Mouse (Mus musculus) ES-Bruce4 (cell line): ENCODE measurements around the gene Plcb4. TPM values are rescaled to one million over a fixed set of nuclear protein-coding genes. Genes with fewer than 3 reads are reported as not detected.

Experiments used
- H3K27ac ChIP-seq: 2 replicates; pipeline ENCODE4 v1.5.1; 2012; ENCODE audit warnings: low read length, inconsistent platforms; ENCODE audit not compliant: insufficient read depth
- H3K27me3 ChIP-seq: 2 replicates; pipeline ENCODE4 v1.6.1; 2012; ENCODE audit warnings: mild to moderate bottlenecking, low read length, inconsistent platforms; ENCODE audit not compliant: control insufficient read depth, poor library complexity, insufficient read depth, severe bottlenecking
- H3K36me3 ChIP-seq: 2 replicates; pipeline ENCODE4 v1.6.1; 2012; ENCODE audit warnings: inconsistent platforms, mild to moderate bottlenecking, low read length, moderate library complexity; ENCODE audit not compliant: control insufficient read depth, poor library complexity, insufficient read depth, severe bottlenecking
- H3K4me1 ChIP-seq: one replicate; pipeline ENCODE4 v1.8.1; 2011; ENCODE audit warnings: low read length; ENCODE audit not compliant: control insufficient read depth, insufficient read depth
- H3K4me3 ChIP-seq: 2 replicates; pipeline ENCODE4 v1.5.1; 2011; ENCODE audit warnings: low read depth, mild to moderate bottlenecking, low read length
- H3K9ac ChIP-seq: 2 replicates; pipeline ENCODE4 v1.6.1; 2012; ENCODE audit warnings: low read depth, mild to moderate bottlenecking, inconsistent platforms; ENCODE audit not compliant: poor library complexity, severe bottlenecking
- H3K9me3 ChIP-seq: replicated peaks from 2 replicates; pipeline ENCODE4 v1.6.1; 2012; ENCODE audit warnings: mild to moderate bottlenecking, low read length, inconsistent platforms; ENCODE audit not compliant: control insufficient read depth, poor library complexity, insufficient read depth, severe bottlenecking
- CTCF ChIP-seq: IDR thresholded peaks from one replicate; pipeline ENCODE4 v1.8.1; 2011; ENCODE audit warnings: low read depth, low read length
- EP300 ChIP-seq: IDR thresholded peaks from 2 replicates; pipeline ENCODE4 v1.6.1; 2011; ENCODE audit warnings: low read depth, low read length; ENCODE audit not compliant: insufficient read depth
- POLR2A ChIP-seq: IDR thresholded peaks from one replicate; pipeline ENCODE4 v1.8.1; 2011; ENCODE audit warnings: low read length; ENCODE audit not compliant: insufficient read depth
- polyA plus RNA-seq: library from polyadenylated mRNA; stranded (reverse); fragments of >200 nt; gene quantifications from 2 replicates; pipeline ENCODE4 v1.2.4, GENCODE M21; 2011; ENCODE audit warnings: low read depth; ENCODE audit not compliant: missing spikeins, insufficient read depth, insufficient read length

The Plcb4 gene
- polyA plus RNA-seq, 1 experiment, result 19.3 TPM

DNA sequence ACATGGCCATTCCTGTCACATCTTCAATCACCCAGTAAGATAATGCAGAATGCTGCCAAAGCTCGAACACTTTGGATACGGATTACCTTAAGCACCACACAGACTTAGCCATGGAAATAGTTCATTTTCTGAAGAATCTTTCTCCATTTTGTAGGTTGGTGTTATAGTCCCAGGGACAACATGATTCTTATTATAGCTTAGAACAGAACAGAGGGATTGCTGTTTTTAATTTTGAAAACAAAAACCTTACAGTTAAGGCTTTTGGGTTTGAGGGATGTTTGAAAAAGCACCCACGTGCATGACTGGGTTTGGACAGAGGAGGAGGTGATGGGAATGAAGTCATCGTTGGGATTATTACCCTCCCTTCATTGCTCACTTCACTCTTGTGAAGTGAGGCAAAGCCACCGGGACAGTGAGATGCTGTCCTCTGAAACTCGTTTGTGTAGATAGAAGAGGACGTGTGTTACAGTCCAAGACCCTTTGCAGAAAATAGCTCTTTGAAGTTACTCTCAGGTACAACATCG is 18.2 kb downstream of the Plcb4 start:
- no peak overlapping the region for H3K4me3 ChIP-seq
- no peak overlapping the region for H3K27ac ChIP-seq
- H3K27me3 ChIP-seq, result no peaks in the 10 kb centered on the region
- no peaks in the 10 kb centered on the region for H3K9me3 ChIP-seq
- TF ChIP-seq CTCF (no peak), EP300 (no peak), POLR2A (no peak)
- H3K4me1 ChIP-seq, result peaks cover 2% of the 10 kb centered on the region
- no peak overlapping the region for H3K9ac ChIP-seq
- no peaks in the 10 kb centered on the region for H3K36me3 ChIP-seq

DNA sequence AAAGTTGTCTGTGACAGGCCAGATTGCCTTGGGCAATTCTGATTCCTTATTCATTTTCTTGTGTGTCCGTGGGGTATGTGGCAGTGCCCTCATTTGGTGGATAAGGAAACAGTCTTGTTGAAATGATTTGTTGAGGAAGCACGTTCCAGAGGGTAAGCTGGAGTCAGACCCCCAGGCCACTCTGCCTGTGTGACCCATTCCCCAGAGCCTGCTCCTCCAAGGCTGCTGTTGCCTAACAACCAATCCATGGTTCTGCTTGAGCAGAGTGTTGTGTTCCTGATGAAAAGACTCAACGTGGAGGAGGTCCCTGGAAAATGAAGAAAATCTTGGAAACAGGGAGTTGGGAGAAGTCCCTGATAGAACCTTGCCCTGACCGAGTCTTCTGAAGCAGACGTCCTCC is 18.8 kb downstream of the Plcb4 start:
- Histone ChIP-seq H3K9me3 (no peaks in the 10 kb centered on the region), H3K27ac (no peak overlapping the region), H3K36me3 (no peaks in the 10 kb centered on the region), H3K4me3 (no peak overlapping the region), H3K9ac (no peak overlapping the region), H3K4me1 (peaks cover 2% of the 10 kb centered on the region), H3K27me3 (no peaks in the 10 kb centered on the region)
- TF ChIP-seq EP300 (no peak), CTCF (no peak), POLR2A (no peak)

GRCm38 (mm10) chr2:135680001-135680400 is 21.2 kb downstream of the Plcb4 start:
- TF ChIP-seq EP300 (no peak), CTCF (no peak), POLR2A (no peak)
- Histone ChIP-seq H3K27me3 (no peaks in the 10 kb centered on the region), H3K36me3 (no peaks in the 10 kb centered on the region), H3K4me1 (peaks cover 2% of the 10 kb centered on the region), H3K9me3 (no peaks in the 10 kb centered on the region), H3K4me3 (no peak overlapping the region), H3K27ac (no peak overlapping the region), H3K9ac (no peak overlapping the region)

GRCm38 (mm10) chr2:135680406-135681134 is 21.8 kb downstream of the Plcb4 start:
- no peaks in the 10 kb centered on the region for H3K36me3 ChIP-seq
- H3K9ac ChIP-seq, result no peak overlapping the region
- no peak overlapping the region for H3K4me3 ChIP-seq
- H3K27ac ChIP-seq, result no peak overlapping the region
- no peak for TF ChIP-seq CTCF
- TF ChIP-seq EP300, result no peak
- TF ChIP-seq POLR2A, result no peak
- H3K27me3 ChIP-seq, result no peaks in the 10 kb centered on the region
- H3K4me1 ChIP-seq, result peaks cover 2% of the 10 kb centered on the region
- H3K9me3 ChIP-seq, result no peaks in the 10 kb centered on the region

- no peak for TF ChIP-seq CTCF
- TF ChIP-seq POLR2A, result no peak
- TF ChIP-seq EP300, result no peak
- no peak overlapping the region for H3K9ac ChIP-seq
- no peaks in the 10 kb centered on the region for H3K9me3 ChIP-seq
Observed at GRCm38 (mm10) chr2:135683684-135684440, 25.1 kb downstream of the Plcb4 start.

GRCm38 (mm10) chr2:135686692-135687091 is 27.9 kb downstream of the Plcb4 start:
- TF ChIP-seq CTCF, result no peak
- no peak for TF ChIP-seq EP300
- no peak for TF ChIP-seq POLR2A
- no peak overlapping the region for H3K27ac ChIP-seq
- H3K9me3 ChIP-seq, result no peaks in the 10 kb centered on the region
- H3K36me3 ChIP-seq, result no peaks in the 10 kb centered on the region
- no peak overlapping the region for H3K9ac ChIP-seq
- H3K4me3 ChIP-seq, result no peak overlapping the region
- H3K27me3 ChIP-seq, result no peaks in the 10 kb centered on the region
- H3K4me1 ChIP-seq, result no peaks in the 10 kb centered on the region

More at GRCm38 (mm10) chr2:135683684-135684440, 25.1 kb downstream of the Plcb4 start:
- no peak overlapping the region for H3K4me3 ChIP-seq
- no peaks in the 10 kb centered on the region for H3K36me3 ChIP-seq
- H3K27ac ChIP-seq, result no peak overlapping the region
- no peaks in the 10 kb centered on the region for H3K27me3 ChIP-seq
- H3K4me1 ChIP-seq, result peaks cover 2% of the 10 kb centered on the region
